Comparison of ENCODE assay signal across 25 mouse cellular contexts in genomic region chr3:149357121-149357520, GRCm38 (mm10).
"Had no signal": no experiment of that assay in that cellular context is flagged by ENCODE, and none has a peak within 500 bp of the region (broad histone marks: within the 10 kb centered on the region; RNA-seq: fewer than 3 reads in every experiment).

No protein-coding gene starts in this region.

- H3K4me2 ChIP-seq: heart, embryonic 12.5 days; intestine, embryonic 15.5 days; liver, embryonic 11.5 days; liver, embryonic 13.5 days had no signal

- H3K27ac ChIP-seq: gastrocnemius, adult 2 months; heart, embryonic 10.5 days; hindbrain, embryonic 10.5 days; intestine, embryonic 15.5 days; layer of hippocampus, adult 2 months; left cerebral cortex, adult 2 months; limb, embryonic 10.5 days; limb, embryonic 12.5 days; liver, embryonic 13.5 days had no signal

- H3K4me3 ChIP-seq: gastrocnemius, adult 2 months; heart, embryonic 10.5 days; heart, embryonic 12.5 days; hindbrain, embryonic 10.5 days; hindbrain, embryonic 13.5 days; hindbrain, embryonic 15.5 days; intestine, embryonic 15.5 days; limb, embryonic 10.5 days; limb, embryonic 12.5 days; liver, embryonic 13.5 days had no signal

- H3K9me3 ChIP-seq: heart, embryonic 10.5 days; heart, embryonic 12.5 days; hindbrain, embryonic 10.5 days; hindbrain, embryonic 13.5 days; hindbrain, embryonic 15.5 days; intestine, embryonic 15.5 days; limb, embryonic 10.5 days; limb, embryonic 12.5 days; liver, embryonic 13.5 days had no signal

- H3K9ac ChIP-seq: heart, embryonic 12.5 days; hindbrain, embryonic 13.5 days; hindbrain, embryonic 15.5 days; intestine, embryonic 15.5 days; limb, embryonic 12.5 days; liver, embryonic 13.5 days had no signal

- ATAC-seq: inflammation-experienced regulatory T-cells, adult 6 months; intestine, embryonic 15.5 days; intestine, postnatal 0 days had no signal

- DNase-seq: gastrocnemius, adult 2 months; gastrocnemius, postnatal 10 days; gastrocnemius, postnatal 25 days; heart, postnatal 14 days; heart, postnatal 36 days; kidney, adult 18-20 months; kidney, adult 8-10 months; kidney, postnatal 10 days; kidney, postnatal 25 days; kidney, postnatal 4 days; liver; liver, embryonic 13.5 days had no signal

- H3K27me3 ChIP-seq: heart, embryonic 12.5 days; hindbrain, embryonic 15.5 days; intestine, embryonic 15.5 days; limb, embryonic 12.5 days; liver, embryonic 13.5 days had no signal

- H3K36me3 ChIP-seq: heart, embryonic 10.5 days; heart, embryonic 12.5 days; hindbrain, embryonic 10.5 days; hindbrain, embryonic 13.5 days; hindbrain, embryonic 15.5 days; intestine, embryonic 15.5 days; limb, embryonic 10.5 days; limb, embryonic 12.5 days; liver, embryonic 13.5 days had no signal

- H3K4me1 ChIP-seq: liver, embryonic 13.5 days had no signal
